Mouse (Mus musculus) embryonic facial prominence, embryonic 13.5 days (tissue): Measurements from ENCODE around the gene Pnpo. TPM values are rescaled to one million over a fixed set of nuclear protein-coding genes. Genes with fewer than 3 reads are reported as not detected.

ENCODE experiments used
- ATAC-seq: fragments of 200-750 bp; cut with Nextera tagmentation; 2 replicates; pipeline ENCODE4 v1.8.0; 2017; ENCODE audit warnings: low read depth; ENCODE audit not compliant: insufficient number of reproducible peaks, insufficient read depth, low FRiP score, low TSS enrichment
- H3K27ac ChIP-seq: fragments of 300-500 bp; sonication (generic); 2 replicates; pipeline ENCODE4 v1.5.1; 2015; ENCODE audit warnings: moderate library complexity, mild to moderate bottlenecking, inconsistent platforms
- H3K27me3 ChIP-seq: fragments of 300-500 bp; sonication (generic); 2 replicates; pipeline ENCODE4 v1.6.1; 2015; ENCODE audit warnings: mild to moderate bottlenecking, inconsistent platforms
- H3K36me3 ChIP-seq: fragments of 300-500 bp; sonication (generic); 2 replicates; pipeline ENCODE4 v1.6.1; 2015; ENCODE audit warnings: mild to moderate bottlenecking, inconsistent platforms
- H3K4me1 ChIP-seq: fragments of 300-500 bp; sonication (generic); 2 replicates; pipeline ENCODE4 v1.6.1; 2015; ENCODE audit warnings: inconsistent platforms
- H3K4me2 ChIP-seq: fragments of 300-500 bp; sonication (generic); 2 replicates; pipeline ENCODE4 v1.6.1; 2015; ENCODE audit warnings: moderate library complexity, mild to moderate bottlenecking, inconsistent platforms
- H3K4me3 ChIP-seq: fragments of 300-500 bp; sonication (generic); 2 replicates; pipeline ENCODE4 v1.5.1; 2015; ENCODE audit warnings: mild to moderate bottlenecking, inconsistent platforms
- H3K9ac ChIP-seq: fragments of 300-500 bp; sonication (generic); 2 replicates; pipeline ENCODE4 v1.6.1; 2015; ENCODE audit warnings: mild to moderate bottlenecking, inconsistent platforms
- H3K9me3 ChIP-seq: fragments of 300-500 bp; sonication (generic); 2 replicates; pipeline ENCODE4 v1.6.1; 2016; ENCODE audit warnings: inconsistent platforms
- WGBS: fragments of 180-500 bp; shearing (Covaris S2); methylation state at CpG from one replicate; pipeline ENCODE4 v1.1.7; 2015; ENCODE audit warnings: mixed read lengths; 5-methylcytosine and 5-hydroxymethylcytosine counted together
- polyA plus RNA-seq: library from polyadenylated mRNA; unstranded; fragments of >200 nt; fragmentation: Nextera tagmentation; extraction: Ambion mirVana; gene quantifications from 2 replicates; pipeline ENCODE4 v1.2.1, GENCODE M21; 2015

Pnpo gene
- polyA plus RNA-seq, 1 experiment from 2014 or later = 19.9 TPM

GRCm38 (mm10) chr11:96950767-96951166, 7.0 kb upstream of the Pnpo start:
- no peak overlapping the region for H3K4me2 ChIP-seq
- H3K27ac ChIP-seq = no peak overlapping the region
- H3K36me3 ChIP-seq = peaks cover 63% of the 10 kb centered on the region
- H3K9ac ChIP-seq = no peak overlapping the region
- WGBS = 98% methylated on average over 3 of the region's 3 CpGs
- H3K27me3 ChIP-seq = no peaks in the 10 kb centered on the region
- no peak for ATAC-seq
- no peaks in the 10 kb centered on the region; the same call in 1 of the 2 replicates for H3K9me3 ChIP-seq
- H3K4me3 ChIP-seq = no peak overlapping the region
- peaks cover 7% of the 10 kb centered on the region for H3K4me1 ChIP-seq

DNA sequence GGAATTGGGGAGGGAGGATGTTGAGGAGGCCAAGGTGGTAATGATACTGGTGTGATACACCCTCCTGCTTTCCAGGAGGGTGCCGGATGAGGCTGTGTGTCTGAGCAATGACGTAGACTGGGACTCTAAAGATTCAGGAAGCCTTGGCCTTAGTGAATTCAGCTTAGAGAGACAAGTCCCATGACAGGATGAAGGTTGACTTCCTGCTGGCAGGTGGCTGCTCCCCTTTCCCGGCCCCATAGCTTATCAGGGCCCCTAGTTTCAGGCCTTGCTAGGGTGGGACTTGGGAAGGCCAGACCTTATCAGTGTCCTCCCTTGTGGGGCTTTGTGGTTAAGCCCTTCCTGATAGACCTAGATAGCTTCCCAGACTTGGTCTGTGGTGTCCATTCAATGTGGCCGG, 4.1 kb upstream of the Pnpo start:
- Histone ChIP-seq H3K4me1 (peaks cover 30% of the 10 kb centered on the region), H3K27ac (no peak overlapping the region; the same call in 1 of the 2 replicates), H3K9ac (no peak overlapping the region), H3K4me3 (no peak overlapping the region), H3K36me3 (peaks cover 36% of the 10 kb centered on the region), H3K9me3 (no peaks in the 10 kb centered on the region; the same call in 1 of the 2 replicates), H3K27me3 (no peaks in the 10 kb centered on the region), H3K4me2 (no peak overlapping the region)
- no peak for ATAC-seq
- 86% methylated on average over 4 of the region's 4 CpGs for WGBS

DNA sequence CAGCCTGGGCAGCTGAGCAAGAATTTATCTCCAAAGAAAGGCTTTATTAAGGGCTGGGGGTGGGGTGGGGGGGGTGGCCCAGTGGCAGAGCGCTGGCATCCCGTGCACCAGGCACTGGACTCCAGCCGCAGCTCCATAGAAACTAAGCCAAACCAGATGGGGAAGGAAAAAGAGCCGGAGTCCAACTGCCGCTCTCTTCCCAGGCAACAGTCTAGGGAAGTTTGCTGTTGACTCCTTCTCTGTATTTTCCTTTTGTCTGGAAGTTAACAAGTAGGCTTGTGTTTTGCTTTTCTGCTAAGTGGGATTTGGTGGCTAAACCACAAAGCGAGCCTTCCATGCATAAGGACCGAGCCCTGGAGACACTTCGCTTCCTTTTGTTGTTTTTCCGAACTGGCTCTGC, 2.7 kb upstream of the Pnpo start:
- Histone ChIP-seq H3K27ac (peak overlapping the region; percentile 86), H3K4me3 (no peak overlapping the region), H3K4me1 (peaks cover 31% of the 10 kb centered on the region), H3K27me3 (no peaks in the 10 kb centered on the region), H3K4me2 (peak overlapping the region; percentile 26), H3K9me3 (no peaks in the 10 kb centered on the region; the same call in 1 of the 2 replicates), H3K36me3 (peaks cover 22% of the 10 kb centered on the region), H3K9ac (peak overlapping the region; percentile 22; the same call in 1 of the 2 replicates)
- 38% methylated on average over 9 of the region's 9 CpGs for WGBS
- no peak for ATAC-seq

GRCm38 (mm10) chr11:96944844-96945580, 1.2 kb upstream of the Pnpo start:
- H3K27me3 ChIP-seq = no peaks in the 10 kb centered on the region
- H3K4me1 ChIP-seq = peaks cover 31% of the 10 kb centered on the region
- H3K4me2 ChIP-seq = peak overlapping the region; percentile 95
- H3K4me3 ChIP-seq = peak overlapping the region; percentile 60; the same call in 1 of the 2 replicates
- no peak overlapping the region for H3K27ac ChIP-seq
- peak overlapping the region; percentile 70; the same call in 1 of the 2 replicates for H3K9ac ChIP-seq
- WGBS = 79% methylated on average over 14 of the region's 14 CpGs
- H3K9me3 ChIP-seq = no peaks in the 10 kb centered on the region
- no peak for ATAC-seq
- peaks cover 7% of the 10 kb centered on the region for H3K36me3 ChIP-seq

DNA sequence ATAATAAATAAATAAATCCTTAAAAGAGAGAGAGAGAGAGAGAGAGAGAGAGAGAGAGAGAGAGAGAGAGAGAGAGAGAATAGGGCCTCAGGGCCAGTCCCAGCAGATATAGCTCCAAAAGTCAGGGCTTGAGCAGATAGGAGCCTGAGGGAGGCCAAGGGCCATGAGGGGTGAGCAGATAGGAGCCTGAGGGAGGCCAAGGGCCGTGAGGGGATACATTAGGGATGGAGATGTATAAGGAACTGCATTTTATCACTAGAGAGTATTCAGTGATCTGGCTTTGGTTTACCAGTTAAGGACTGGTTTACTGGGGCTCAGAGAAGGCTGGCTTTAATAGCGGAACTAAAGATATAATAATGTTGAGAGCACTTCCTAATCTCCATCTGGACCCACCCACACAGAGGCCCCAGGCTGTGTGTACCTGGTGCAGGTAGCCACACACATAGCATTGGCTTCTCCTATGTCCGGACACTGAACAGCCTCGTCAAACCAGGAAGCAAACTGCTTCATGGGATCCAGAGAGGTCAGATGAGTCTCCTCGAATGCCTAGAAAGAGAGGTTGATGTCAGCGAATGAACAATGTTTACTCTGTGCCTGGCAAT, 1.7 kb downstream of the Pnpo start:
- H3K4me1 ChIP-seq = peaks cover 31% of the 10 kb centered on the region
- no peak overlapping the region for H3K4me3 ChIP-seq
- H3K27me3 ChIP-seq = no peaks in the 10 kb centered on the region
- no peak for ATAC-seq
- no peak overlapping the region for H3K4me2 ChIP-seq
- H3K27ac ChIP-seq = no peak overlapping the region
- H3K36me3 ChIP-seq = no peaks in the 10 kb centered on the region
- WGBS = 73% methylated on average over 6 of the region's 6 CpGs
- H3K9me3 ChIP-seq = no peaks in the 10 kb centered on the region
- no peak overlapping the region for H3K9ac ChIP-seq

GRCm38 (mm10) chr11:96940578-96941465, 3.0 kb downstream of the Pnpo start:
- Histone ChIP-seq H3K4me3 (no peak overlapping the region), H3K27me3 (no peaks in the 10 kb centered on the region), H3K27ac (no peak overlapping the region), H3K36me3 (no peaks in the 10 kb centered on the region), H3K9ac (no peak overlapping the region), H3K4me2 (no peak overlapping the region), H3K4me1 (peaks cover 25% of the 10 kb centered on the region), H3K9me3 (no peaks in the 10 kb centered on the region)
- no peak for ATAC-seq
- 76% methylated on average over 16 of the region's 16 CpGs for WGBS

- Histone ChIP-seq H3K36me3 (no peaks in the 10 kb centered on the region), H3K4me2 (no peak overlapping the region), H3K9me3 (no peaks in the 10 kb centered on the region), H3K27me3 (no peaks in the 10 kb centered on the region), H3K4me3 (no peak overlapping the region), H3K9ac (no peak overlapping the region), H3K4me1 (peaks cover 13% of the 10 kb centered on the region; the same call in 1 of the 2 replicates), H3K27ac (no peak overlapping the region)
- no peak for ATAC-seq
- WGBS = 85% methylated on average over 6 of the region's 6 CpGs
These were observed 5.4 kb downstream of the Pnpo start for GRCm38 (mm10) chr11:96938426-96938800.

- H3K27ac ChIP-seq = no peak overlapping the region
- H3K4me2 ChIP-seq = no peak overlapping the region
- H3K9me3 ChIP-seq = no peaks in the 10 kb centered on the region
- H3K9ac ChIP-seq = no peak overlapping the region
- H3K27me3 ChIP-seq = no peaks in the 10 kb centered on the region
- H3K4me3 ChIP-seq = no peak overlapping the region
- H3K4me1 ChIP-seq = peaks cover 6% of the 10 kb centered on the region; the same call in 1 of the 2 replicates
- WGBS = 58% methylated on average over 10 of the region's 10 CpGs
- no peaks in the 10 kb centered on the region for H3K36me3 ChIP-seq
- ATAC-seq = no peak
These were observed 6.0 kb downstream of the Pnpo start for GRCm38 (mm10) chr11:96937549-96938425.

GRCm38 (mm10) chr11:96935872-96936650, 7.7 kb downstream of the Pnpo start:
- Histone ChIP-seq H3K36me3 (no peaks in the 10 kb centered on the region), H3K27ac (no peak overlapping the region), H3K27me3 (no peaks in the 10 kb centered on the region; the same call in 1 of the 2 replicates), H3K9me3 (no peaks in the 10 kb centered on the region), H3K4me2 (no peak overlapping the region), H3K9ac (no peak overlapping the region), H3K4me3 (no peak overlapping the region), H3K4me1 (peaks cover 11% of the 10 kb centered on the region)
- WGBS = 85% methylated on average over 9 of the region's 9 CpGs
- no peak for ATAC-seq

DNA sequence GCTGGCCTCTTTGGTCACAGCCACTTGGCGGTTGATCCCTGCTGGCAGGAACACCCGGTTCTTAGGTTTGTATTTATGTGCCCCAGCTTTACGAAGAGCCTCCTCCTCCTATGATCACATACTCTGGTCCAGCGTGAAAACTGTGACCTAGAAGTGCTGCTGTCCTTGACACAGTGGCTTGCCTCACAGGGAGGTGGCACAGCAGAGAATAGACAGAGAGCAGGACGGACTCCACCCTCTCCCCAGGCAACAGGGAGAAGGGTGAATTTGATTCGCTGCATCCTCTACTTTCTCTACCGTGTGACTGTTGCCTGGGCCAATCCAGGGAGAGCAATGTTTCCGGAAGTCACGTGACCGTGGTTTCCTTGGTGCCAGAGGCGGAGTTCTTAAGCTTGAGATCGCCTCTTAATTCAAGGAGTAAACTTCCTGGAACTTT, 8.8 kb downstream of the Pnpo start:
- 0 out of 2 replicates have a peak overlapping the region, but pooled peaks have one; percentile 2 for H3K9ac ChIP-seq
- 28% methylated on average over 12 of the region's 12 CpGs for WGBS
- peak overlapping the region; percentile 5; the same call in 1 of the 2 replicates for H3K4me3 ChIP-seq
- peak; percentile 50; the same call in 1 of the 2 replicates for ATAC-seq
- peaks cover under 1% of the 10 kb centered on the region for H3K27me3 ChIP-seq
- H3K4me1 ChIP-seq = peaks cover 12% of the 10 kb centered on the region
- peak overlapping the region; percentile 7; the same call in 1 of the 2 replicates for H3K27ac ChIP-seq
- no peaks in the 10 kb centered on the region for H3K36me3 ChIP-seq
- H3K9me3 ChIP-seq = no peaks in the 10 kb centered on the region
- H3K4me2 ChIP-seq = peak overlapping the region; percentile 37
